Mouse (Mus musculus) T-cell, adult 2 months (primary cell): ENCODE measurements at regions not wholly inside any gene's neighbourhood (a gene's known extent, or its start where the extent isn't known, plus 50 kb on each side); places are given as distances from the start of the nearest gene placed in this dataset.
"Not testable (repeated sequence)": the region's sequence is repeated elsewhere in the genome, so short reads cannot be mapped to it uniquely, and the experiment has no call there.

Experiments used
- DNase-seq: peaks from one replicate; pipeline ENCODE4 v3.0.0; 2022; ENCODE audit warnings: low spot score

- DNase-seq: no peak
These were observed 55.5 kb downstream of the Zfp281 start for GRCm38 (mm10) chr1:136680173-136680572.

GRCm38 (mm10) chr1:136682311-136682710 is 57.6 kb downstream of the Zfp281 start:
- not testable (repeated sequence) for DNase-seq

GRCm38 (mm10) chr1:136683061-136683531 is 58.4 kb downstream of the Zfp281 start:
- peak; percentile 35 for DNase-seq

- no peak for DNase-seq
These were observed 58.9 kb downstream of the Zfp281 start for GRCm38 (mm10) chr1:136683561-136684131.

- DNase-seq: no peak
These were observed 59.8 kb downstream of the Zfp281 start for GRCm38 (mm10) chr1:136684481-136684880.

GRCm38 (mm10) chr1:136685191-136686060 is 60.7 kb downstream of the Zfp281 start:
- DNase-seq: peak; percentile 66

- DNase-seq: no peak
These were observed 61.8 kb downstream of the Zfp281 start for GRCm38 (mm10) chr1:136686467-136686866.

GRCm38 (mm10) chr1:136690068-136690467 is 65.4 kb downstream of the Zfp281 start:
- no peak for DNase-seq

GRCm38 (mm10) chr1:136693421-136693820 is 68.7 kb downstream of the Zfp281 start:
- DNase-seq: no peak

GRCm38 (mm10) chr1:136694983-136695382 is 70.3 kb downstream of the Zfp281 start:
- peak; percentile 71 for DNase-seq

- no peak for DNase-seq
These were observed 71.5 kb downstream of the Zfp281 start for GRCm38 (mm10) chr1:136696077-136696641.

- DNase-seq: no peak
These were observed 73.9 kb downstream of the Zfp281 start for GRCm38 (mm10) chr1:136698454-136699152.

GRCm38 (mm10) chr1:136699153-136699524 is 74.4 kb downstream of the Zfp281 start:
- DNase-seq: peak; percentile 57

- no peak for DNase-seq
These were observed 74.9 kb downstream of the Zfp281 start for GRCm38 (mm10) chr1:136699571-136699970.

- no peak for DNase-seq
These were observed 79.4 kb downstream of the Zfp281 start for GRCm38 (mm10) chr1:136704139-136704538.

- DNase-seq: no peak
These were observed 81.8 kb downstream of the Zfp281 start for GRCm38 (mm10) chr1:136706509-136706908.

GRCm38 (mm10) chr1:136707394-136707793 is 82.7 kb downstream of the Zfp281 start:
- DNase-seq: peak; percentile 74

- no peak for DNase-seq
These were observed 83.2 kb downstream of the Zfp281 start for GRCm38 (mm10) chr1:136707866-136708265.

GRCm38 (mm10) chr1:136710196-136710595 is 85.5 kb downstream of the Zfp281 start:
- no peak for DNase-seq

- DNase-seq: no peak
These were observed 86.5 kb downstream of the Zfp281 start for GRCm38 (mm10) chr1:136711243-136711642.

- DNase-seq: no peak
These were observed 89.4 kb downstream of the Zfp281 start for GRCm38 (mm10) chr1:136714077-136714476.

GRCm38 (mm10) chr1:136714987-136715386 is 90.3 kb downstream of the Zfp281 start:
- no peak for DNase-seq
